Mouse (Mus musculus): ENCODE results near the gene Spopl. TPM values are rescaled to one million over a fixed set of nuclear protein-coding genes. Genes with fewer than 3 reads are reported as not detected.

Spopl gene
- total and polyA plus RNA-seq, 2 experiments, result 1.9 to 10.6 TPM

DNA sequence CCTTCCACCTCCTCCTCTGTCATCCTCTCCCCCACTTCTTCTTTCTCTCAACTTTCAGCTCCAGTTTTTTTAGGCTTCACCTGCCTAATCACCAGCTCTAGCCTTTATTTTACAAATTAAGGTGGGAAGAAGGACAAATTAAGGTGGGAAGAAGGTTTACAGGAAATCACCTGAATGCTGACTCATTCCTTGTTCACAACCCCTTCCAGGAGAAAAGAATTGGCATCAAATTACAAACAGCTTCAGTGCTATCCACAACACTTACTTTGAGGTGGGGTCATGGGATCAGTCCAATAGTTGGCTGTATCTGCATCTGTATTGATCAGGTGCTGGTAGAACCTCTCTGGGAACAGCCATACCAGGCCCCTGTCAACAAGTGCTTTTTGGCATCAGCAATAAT lies 114.5 kb downstream of the Spopl start:
- Histone ChIP-seq H3K27me3 (ENCODE audit: control insufficient read depth, insufficient read depth, low read length) (no peaks in the 10 kb centered on the region), H3K79me2 (ENCODE audit: control insufficient read depth, insufficient read depth, low read length) (no peaks in the 10 kb centered on the region), H3K4me3 (ENCODE audit: insufficient read depth, low read depth, low read length) (no peak overlapping the region), H3K27ac (replicated peaks; ENCODE audit: insufficient read depth, low read depth, low read length) (no peak overlapping the region), H3K36me3 (ENCODE audit: control insufficient read depth, insufficient read depth, low read length) (no peaks in the 10 kb centered on the region), H3K4me1 (ENCODE audit: control insufficient read depth, insufficient read depth, low read length) (no peaks in the 10 kb centered on the region), H3K9ac (ENCODE audit: low read depth, low read length) (no peak overlapping the region)
- no peak for DNase-seq (ENCODE audit: extremely low read depth, low read depth, low spot score)
- TF ChIP-seq CTCF (IDR thresholded peaks at IDR 0.05; ENCODE audit: low read depth, low read length) (no peak), POLR2A (IDR thresholded peaks at IDR 0.05; ENCODE audit: extremely low read depth, insufficient read depth, low read length) (no peak)

Data from liver, adult 2 months (tissue).